Mouse (Mus musculus): Measurements from ENCODE around the gene Sugt1. TPM values are rescaled to one million over a fixed set of nuclear protein-coding genes. Genes with fewer than 3 reads are reported as not detected.

Sugt1 gene
- polyA plus RNA-seq, 1 experiment = 149 TPM

GRCm38 (mm10) chr14:79590916-79591315, 3.4 kb downstream of the Sugt1 start:
- TF ChIP-seq CTCF (IDR thresholded peaks at IDR 0.05; ENCODE audit: control insufficient read depth, insufficient read depth, low read length) = no peak
- TF ChIP-seq POLR2A (IDR thresholded peaks at IDR 0.05; ENCODE audit: borderline replicate concordance, control insufficient read depth, low read depth, low read length) = no peak
- Histone ChIP-seq H3K4me3 (replicated peaks; ENCODE audit: control insufficient read depth, low read depth, low read length) (no peak overlapping the region), H3K27ac (ENCODE audit: control insufficient read depth, insufficient read depth, low read depth, low read length, poor library complexity) (no peak overlapping the region), H3K4me1 (ENCODE audit: control insufficient read depth, insufficient read depth, low read length) (no peaks in the 10 kb centered on the region; the same call in 1 of the 2 replicates)
- WGBS = 85% methylated on average over 8 of the region's 8 CpGs

GRCm38 (mm10) chr14:79591611-79592010, 4.1 kb downstream of the Sugt1 start:
- H3K4me3 ChIP-seq (replicated peaks; ENCODE audit: control insufficient read depth, low read depth, low read length) = no peak overlapping the region
- H3K4me1 ChIP-seq (ENCODE audit: control insufficient read depth, insufficient read depth, low read length) = no peaks in the 10 kb centered on the region; the same call in 1 of the 2 replicates
- TF ChIP-seq CTCF (IDR thresholded peaks at IDR 0.05; ENCODE audit: control insufficient read depth, insufficient read depth, low read length) = no peak
- no peak for TF ChIP-seq POLR2A (IDR thresholded peaks at IDR 0.05; ENCODE audit: borderline replicate concordance, control insufficient read depth, low read depth, low read length)
- H3K27ac ChIP-seq (ENCODE audit: control insufficient read depth, insufficient read depth, low read depth, low read length, poor library complexity) = no peak overlapping the region
- 89% methylated on average over 2 of the region's 2 CpGs for WGBS

DNA sequence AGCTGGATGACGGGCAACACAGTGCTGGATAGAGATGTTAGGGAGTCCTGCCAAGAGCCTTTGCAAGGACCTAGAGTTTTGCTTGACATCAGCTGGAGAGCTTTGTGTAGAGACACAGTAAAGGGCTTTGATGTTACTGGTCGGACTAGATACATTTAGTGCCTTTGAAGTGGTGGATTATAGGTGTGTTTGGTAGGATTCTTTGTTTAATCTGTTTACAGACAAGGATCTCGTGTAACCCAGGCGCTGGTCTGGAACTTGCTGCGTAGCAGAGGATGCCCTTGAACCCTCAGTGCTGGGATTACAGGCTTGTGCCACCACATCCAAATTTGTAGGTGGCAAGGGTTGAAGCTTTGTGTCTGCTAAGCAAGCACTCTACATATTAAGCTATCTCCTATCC, 6.6 kb downstream of the Sugt1 start:
- no peaks in the 10 kb centered on the region for H3K4me1 ChIP-seq (ENCODE audit: control insufficient read depth, insufficient read depth, low read length)
- WGBS = 73% methylated on average over 5 of the region's 5 CpGs
- no peak overlapping the region for H3K27ac ChIP-seq (ENCODE audit: control insufficient read depth, insufficient read depth, low read depth, low read length, poor library complexity)
- no peak overlapping the region for H3K4me3 ChIP-seq (replicated peaks; ENCODE audit: control insufficient read depth, low read depth, low read length)
- TF ChIP-seq CTCF (IDR thresholded peaks at IDR 0.05; ENCODE audit: control insufficient read depth, insufficient read depth, low read length) (no peak), POLR2A (IDR thresholded peaks at IDR 0.05; ENCODE audit: borderline replicate concordance, control insufficient read depth, low read depth, low read length) (no peak)

DNA sequence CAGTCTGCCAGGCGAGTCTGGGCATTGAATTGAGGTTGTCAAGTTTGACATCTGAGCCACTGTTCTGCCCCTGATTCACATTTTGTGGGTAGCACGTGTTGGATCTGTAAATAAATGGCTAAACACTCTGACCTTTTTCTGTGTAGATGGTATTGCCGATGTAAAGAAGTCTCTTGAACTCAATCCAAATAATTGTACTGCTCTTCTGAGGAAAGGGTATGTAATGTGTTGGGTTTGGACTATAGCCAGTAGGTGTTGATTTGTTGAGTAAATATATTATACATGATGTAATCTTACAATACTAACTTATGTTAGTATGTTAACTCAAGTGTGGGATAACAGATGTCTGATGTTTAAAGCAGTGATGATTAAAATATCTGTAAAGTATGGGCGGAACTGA, 9.1 kb downstream of the Sugt1 start:
- H3K27ac ChIP-seq (ENCODE audit: control insufficient read depth, insufficient read depth, low read depth, low read length, poor library complexity) = no peak overlapping the region
- no peak for TF ChIP-seq CTCF (IDR thresholded peaks at IDR 0.05; ENCODE audit: control insufficient read depth, insufficient read depth, low read length)
- TF ChIP-seq POLR2A (IDR thresholded peaks at IDR 0.05; ENCODE audit: borderline replicate concordance, control insufficient read depth, low read depth, low read length) = no peak
- WGBS = 90% methylated on average over 4 of the region's 4 CpGs

DNA sequence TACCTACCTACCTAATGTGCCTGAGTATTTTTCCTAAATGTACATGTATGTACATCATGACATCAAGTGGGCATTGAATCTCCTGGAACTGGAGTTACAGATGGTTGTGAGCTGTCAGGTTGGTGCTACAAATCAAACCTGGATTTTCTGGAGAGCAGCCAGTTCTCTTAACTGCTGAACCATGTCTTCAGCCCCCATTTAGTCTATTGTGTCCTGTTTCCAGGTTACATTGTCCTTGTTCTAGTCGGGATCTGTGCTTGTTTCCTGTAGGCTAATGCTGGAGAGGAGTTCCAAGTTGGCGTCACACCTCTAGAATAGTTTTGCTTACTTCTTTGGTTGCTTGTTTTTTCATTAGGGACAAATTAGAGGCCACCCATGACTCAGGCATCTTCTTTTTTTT, 18.4 kb downstream of the Sugt1 start:
- WGBS = 87% methylated on average over 2 of the region's 2 CpGs
- no peaks in the 10 kb centered on the region for H3K4me1 ChIP-seq (ENCODE audit: control insufficient read depth, insufficient read depth, low read length)
- H3K4me3 ChIP-seq (replicated peaks; ENCODE audit: control insufficient read depth, low read depth, low read length) = no peak overlapping the region
- H3K27ac ChIP-seq (ENCODE audit: control insufficient read depth, insufficient read depth, low read depth, low read length, poor library complexity) = no peak overlapping the region
- TF ChIP-seq POLR2A (IDR thresholded peaks at IDR 0.05; ENCODE audit: borderline replicate concordance, control insufficient read depth, low read depth, low read length) (no peak), CTCF (IDR thresholded peaks at IDR 0.05; ENCODE audit: control insufficient read depth, insufficient read depth, low read length) (no peak)

More for the DNA sequence above, 9.1 kb downstream of the Sugt1 start:
- no peak overlapping the region for H3K4me3 ChIP-seq (replicated peaks; ENCODE audit: control insufficient read depth, low read depth, low read length)
- H3K4me1 ChIP-seq (ENCODE audit: control insufficient read depth, insufficient read depth, low read length) = no peaks in the 10 kb centered on the region

GRCm38 (mm10) chr14:79606392-79606791, 18.9 kb downstream of the Sugt1 start:
- Histone ChIP-seq H3K4me1 (ENCODE audit: control insufficient read depth, insufficient read depth, low read length) (no peaks in the 10 kb centered on the region), H3K27ac (ENCODE audit: control insufficient read depth, insufficient read depth, low read depth, low read length, poor library complexity) (no peak overlapping the region), H3K4me3 (replicated peaks; ENCODE audit: control insufficient read depth, low read depth, low read length) (no peak overlapping the region)
- TF ChIP-seq CTCF (IDR thresholded peaks at IDR 0.05; ENCODE audit: control insufficient read depth, insufficient read depth, low read length) = no peak
- no peak for TF ChIP-seq POLR2A (IDR thresholded peaks at IDR 0.05; ENCODE audit: borderline replicate concordance, control insufficient read depth, low read depth, low read length)
- WGBS = 80% methylated on average over 6 of the region's 6 CpGs

- WGBS = 89% methylated on average over 3 of the region's 3 CpGs
- Histone ChIP-seq H3K4me1 (ENCODE audit: control insufficient read depth, insufficient read depth, low read length) (no peaks in the 10 kb centered on the region), H3K4me3 (replicated peaks; ENCODE audit: control insufficient read depth, low read depth, low read length) (no peak overlapping the region), H3K27ac (ENCODE audit: control insufficient read depth, insufficient read depth, low read depth, low read length, poor library complexity) (no peak overlapping the region)
- TF ChIP-seq POLR2A (IDR thresholded peaks at IDR 0.05; ENCODE audit: borderline replicate concordance, control insufficient read depth, low read depth, low read length) (no peak), CTCF (IDR thresholded peaks at IDR 0.05; ENCODE audit: control insufficient read depth, insufficient read depth, low read length) (no peak)
Measured at GRCm38 (mm10) chr14:79606867-79607266, 19.4 kb downstream of the Sugt1 start.

DNA sequence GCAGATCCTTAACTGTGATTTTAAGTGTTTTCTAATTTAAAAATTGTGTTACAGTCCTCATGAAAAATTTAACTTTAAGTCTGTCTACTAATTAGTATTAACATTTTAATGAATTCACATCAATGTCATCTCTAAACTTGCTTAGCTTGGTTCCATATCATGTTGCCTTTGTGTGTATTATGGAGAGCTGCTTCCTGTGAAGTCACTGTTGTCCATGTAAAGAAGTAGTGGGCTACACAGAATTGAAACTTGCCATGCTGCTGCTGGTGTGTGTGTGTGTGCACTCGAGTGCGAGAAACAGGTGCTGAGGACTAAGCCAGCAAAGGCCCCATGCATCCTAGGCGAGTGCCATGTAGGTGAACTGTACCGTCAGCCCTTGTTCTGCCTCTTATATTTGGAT, 19.9 kb downstream of the Sugt1 start:
- TF ChIP-seq CTCF (IDR thresholded peaks at IDR 0.05; ENCODE audit: control insufficient read depth, insufficient read depth, low read length) = no peak
- TF ChIP-seq POLR2A (IDR thresholded peaks at IDR 0.05; ENCODE audit: borderline replicate concordance, control insufficient read depth, low read depth, low read length) = no peak
- WGBS = 95% methylated on average over 4 of the region's 4 CpGs

DNA sequence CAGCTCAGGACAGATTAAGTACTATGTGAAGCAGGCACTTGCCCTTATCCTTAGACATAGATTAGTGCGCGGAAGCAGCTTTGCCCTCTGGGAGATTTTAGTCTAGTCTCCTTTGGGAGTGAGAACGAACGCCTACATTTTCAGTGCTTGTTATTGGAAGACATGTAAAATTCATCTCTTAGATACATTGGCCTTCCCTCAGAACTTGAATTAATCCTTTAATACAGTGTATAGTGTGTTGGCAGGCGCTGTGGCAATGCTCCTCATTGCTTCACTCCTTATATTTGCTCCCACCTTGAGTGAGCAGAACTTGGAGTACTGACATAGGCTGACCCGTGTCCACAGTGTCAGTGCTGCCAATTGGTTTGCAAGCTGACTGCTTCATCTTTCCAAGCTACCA, 20.8 kb downstream of the Sugt1 start:
- Histone ChIP-seq H3K27ac (ENCODE audit: control insufficient read depth, insufficient read depth, low read depth, low read length, poor library complexity) (no peak overlapping the region), H3K4me3 (replicated peaks; ENCODE audit: control insufficient read depth, low read depth, low read length) (no peak overlapping the region), H3K4me1 (ENCODE audit: control insufficient read depth, insufficient read depth, low read length) (no peaks in the 10 kb centered on the region)
- TF ChIP-seq POLR2A (IDR thresholded peaks at IDR 0.05; ENCODE audit: borderline replicate concordance, control insufficient read depth, low read depth, low read length) = no peak
- TF ChIP-seq CTCF (IDR thresholded peaks at IDR 0.05; ENCODE audit: control insufficient read depth, insufficient read depth, low read length) = no peak
- WGBS = 93% methylated on average over 6 of the region's 6 CpGs

More for the DNA sequence above, 19.9 kb downstream of the Sugt1 start:
- no peak overlapping the region for H3K4me3 ChIP-seq (replicated peaks; ENCODE audit: control insufficient read depth, low read depth, low read length)
- no peaks in the 10 kb centered on the region for H3K4me1 ChIP-seq (ENCODE audit: control insufficient read depth, insufficient read depth, low read length)
- H3K27ac ChIP-seq (ENCODE audit: control insufficient read depth, insufficient read depth, low read depth, low read length, poor library complexity) = no peak overlapping the region

Measured in bone marrow, adult 2 months (tissue).